Mouse (Mus musculus) gastrocnemius, postnatal 36 days (tissue): ENCODE measurements around the gene Tcf7l2. TPM values are rescaled to one million over a fixed set of nuclear protein-coding genes. Genes with fewer than 3 reads are reported as not detected.

Experiments
- DNase-seq, 2 experiments: peaks; one replicate each; pipeline ENCODE4 v3.0.0; 2022
- intact Hi-C: fragments of 180-260 bp; cut with DNase I; formaldehyde crosslinking; loops from one replicate; pipeline ENCODE4 v1.15.1; 2025
- total RNA-seq, 2 experiments: library from RNA; stranded (reverse); gene quantifications; 2 replicates each; pipeline ENCODE4 v1.2.3; 2021

Gene Tcf7l2
- total RNA-seq, 2 experiments from 2014 or later, result 6.6 to 9.7 TPM

- intact Hi-C loops, result no loop called here
- DNase-seq, result no peak
Observed at GRCm38 (mm10) chr19:55815010-55815790, 73.6 kb downstream of the Tcf7l2 start.

GRCm38 (mm10) chr19:55816974-55817373 is 75.4 kb downstream of the Tcf7l2 start:
- no peak for DNase-seq

GRCm38 (mm10) chr19:55820202-55820601 is 78.6 kb downstream of the Tcf7l2 start:
- intact Hi-C loops, result no loop called here

More at GRCm38 (mm10) chr19:55816974-55817373, 75.4 kb downstream of the Tcf7l2 start:
- intact Hi-C loops, result no loop called here

GRCm38 (mm10) chr19:55825001-55825827 is 83.6 kb downstream of the Tcf7l2 start:
- intact Hi-C loops, result no loop called here
- peak in 1 of 2 experiments; percentile 42 for DNase-seq

More at GRCm38 (mm10) chr19:55820202-55820601, 78.6 kb downstream of the Tcf7l2 start:
- DNase-seq, result no peak

DNA sequence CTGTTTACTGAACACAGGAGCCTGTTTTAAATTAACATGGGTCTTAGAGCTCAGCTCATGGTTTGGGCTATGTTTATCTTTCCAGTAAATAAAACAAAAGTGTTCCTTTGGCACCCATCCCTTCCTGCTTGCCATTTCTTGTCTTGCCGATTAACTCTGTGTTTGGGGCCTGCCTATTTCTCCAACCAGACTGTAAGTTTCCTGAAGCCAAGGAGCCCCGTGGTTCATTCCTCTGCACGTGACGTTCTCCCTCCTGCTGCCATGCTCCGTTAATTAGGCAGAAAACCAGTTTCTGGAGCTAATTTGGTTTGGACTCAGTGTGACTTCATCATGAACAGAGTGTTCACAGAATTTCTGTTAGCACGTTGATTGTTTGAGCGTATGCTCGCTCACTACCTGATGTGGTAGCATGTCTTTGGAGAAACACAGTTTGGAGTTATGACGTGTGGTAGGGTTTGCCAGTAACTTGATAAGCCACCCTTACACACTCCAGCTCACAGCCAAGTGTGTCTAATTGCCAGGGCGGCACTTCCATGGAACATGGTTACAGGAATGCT is 84.4 kb downstream of the Tcf7l2 start:
- DNase-seq, result no peak
- intact Hi-C loops, result no loop called here

- intact Hi-C loops, result no loop called here
- no peak for DNase-seq
Observed at GRCm38 (mm10) chr19:55827613-55828259, 86.1 kb downstream of the Tcf7l2 start.

GRCm38 (mm10) chr19:55830976-55831559 is 89.4 kb downstream of the Tcf7l2 start:
- DNase-seq, result peak in 1 of 2 experiments; percentile 44
- intact Hi-C loops, result no loop called here

DNA sequence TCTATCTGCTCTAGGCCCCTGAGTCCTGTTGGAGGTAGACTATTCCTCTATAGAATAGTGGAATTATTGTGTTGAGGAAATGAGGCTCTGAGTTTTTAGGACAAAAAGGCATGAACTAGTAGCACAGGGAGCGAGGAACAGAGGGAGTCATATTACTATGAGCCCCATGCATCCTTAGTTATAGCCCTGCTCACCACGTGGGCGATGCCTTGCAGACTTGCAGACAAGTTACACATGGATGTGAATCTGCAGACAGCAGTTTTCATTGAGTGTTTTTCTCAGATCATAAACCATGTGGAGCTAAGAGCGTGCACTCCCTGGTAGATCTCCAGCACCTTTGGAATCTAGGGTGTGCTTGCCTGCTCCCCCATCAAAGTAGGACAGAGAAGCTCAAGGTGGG is 90.5 kb downstream of the Tcf7l2 start:
- intact Hi-C loops, result no loop called here
- DNase-seq, result no peak

GRCm38 (mm10) chr19:55833807-55834385 is 92.3 kb downstream of the Tcf7l2 start:
- DNase-seq, result no peak
- intact Hi-C loops, result no loop called here

DNA sequence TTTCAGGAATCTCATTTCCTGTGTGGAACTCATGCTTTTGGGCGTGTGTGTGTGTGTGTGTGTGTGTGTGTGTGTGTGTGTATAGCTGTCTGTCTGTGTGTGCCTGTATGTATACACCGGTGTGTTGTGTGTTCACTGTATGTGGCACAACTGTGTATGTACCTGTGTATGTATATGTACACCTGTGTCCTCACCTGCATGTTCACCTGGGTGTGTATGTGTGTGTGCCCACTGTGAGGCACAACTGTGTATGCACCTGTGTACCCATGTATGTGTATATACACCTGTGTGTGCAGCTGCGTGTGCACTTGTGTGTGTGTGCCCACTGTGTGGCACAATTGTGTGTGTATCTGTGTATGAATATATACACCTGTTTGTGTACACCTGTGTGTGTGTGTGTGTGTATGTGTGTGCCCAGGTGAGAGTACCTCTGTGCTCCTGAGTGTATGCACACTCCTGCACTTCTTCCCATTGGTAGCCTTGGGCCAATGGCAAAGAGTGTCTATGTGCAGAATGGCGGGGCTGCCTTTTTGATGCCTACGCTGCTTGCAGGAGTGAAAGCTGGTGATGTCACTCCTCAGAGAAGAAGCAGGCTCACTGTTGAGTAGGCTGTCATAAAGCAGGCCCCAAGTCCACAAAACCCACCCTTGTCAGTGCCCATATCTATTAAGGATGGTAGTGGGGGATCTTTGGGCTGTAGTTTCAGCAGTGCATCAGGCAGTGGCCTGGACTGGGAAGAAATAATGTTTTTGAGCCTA is 95.5 kb downstream of the Tcf7l2 start:
- intact Hi-C loops, result no loop called here
- no peak for DNase-seq

DNA sequence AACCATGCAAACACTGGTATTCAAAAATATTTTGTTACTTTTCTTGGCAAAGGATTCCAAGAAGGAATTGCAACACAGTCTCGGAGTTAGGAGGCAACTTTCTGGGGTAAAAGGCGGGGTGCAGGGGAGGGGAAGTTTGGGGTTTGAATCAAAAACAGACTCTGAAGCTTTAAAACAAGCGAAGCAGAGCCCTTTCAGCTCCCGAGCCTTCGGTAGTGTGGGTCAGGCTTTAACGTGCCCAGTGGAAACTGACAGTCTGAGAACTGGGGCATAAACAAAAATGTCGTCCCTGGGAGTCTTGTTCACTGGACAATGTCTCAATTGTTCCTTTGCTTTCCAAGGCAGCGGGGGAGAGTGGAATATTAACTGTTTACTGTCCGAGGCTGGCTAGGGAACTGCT is 96.3 kb downstream of the Tcf7l2 start:
- intact Hi-C loops, result no loop called here
- DNase-seq, result peak in 1 of 2 experiments; percentile 21

GRCm38 (mm10) chr19:55838389-55839035 is 96.9 kb downstream of the Tcf7l2 start:
- no peak for DNase-seq
- intact Hi-C loops, result no loop called here

GRCm38 (mm10) chr19:55839036-55839555 is 97.5 kb downstream of the Tcf7l2 start:
- intact Hi-C loops, result no loop called here

GRCm38 (mm10) chr19:55840499-55841121 is 99.0 kb downstream of the Tcf7l2 start:
- intact Hi-C loops, result no loop called here

More at GRCm38 (mm10) chr19:55839036-55839555, 97.5 kb downstream of the Tcf7l2 start:
- DNase-seq, result no peak

GRCm38 (mm10) chr19:55842046-55842445 is 100.4 kb downstream of the Tcf7l2 start:
- DNase-seq, result no peak
- intact Hi-C loops, result no loop called here

More at GRCm38 (mm10) chr19:55840499-55841121, 99.0 kb downstream of the Tcf7l2 start:
- DNase-seq, result no peak

GRCm38 (mm10) chr19:55843111-55843887 is 101.7 kb downstream of the Tcf7l2 start:
- intact Hi-C loops, result no loop called here
- no peak for DNase-seq

DNA sequence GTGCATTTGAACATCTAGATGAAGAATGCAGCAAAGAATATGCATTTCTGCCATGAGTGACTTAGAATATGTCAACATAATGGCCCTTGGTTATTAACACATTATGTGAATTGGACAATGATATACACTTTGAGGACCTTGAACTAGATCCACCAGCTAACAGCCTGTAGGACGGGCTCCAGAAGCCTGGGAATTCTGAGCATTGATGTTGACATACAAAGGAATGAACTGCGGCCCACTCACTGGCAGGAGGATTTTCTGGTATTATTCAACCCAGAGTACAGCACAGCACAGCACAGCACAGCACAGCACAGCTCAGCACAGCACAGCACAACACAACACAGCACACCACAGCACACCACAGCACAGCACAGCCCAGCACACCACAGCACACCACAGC is 104.1 kb downstream of the Tcf7l2 start:
- intact Hi-C loops, result no loop called here

More for the DNA sequence above, 104.1 kb downstream of the Tcf7l2 start:
- DNase-seq, result no peak
